Mouse (Mus musculus) forebrain, postnatal 0 days (tissue): ENCODE measurements around the gene Trim3. TPM values are rescaled to one million over a fixed set of nuclear protein-coding genes. Genes with fewer than 3 reads are reported as not detected.

Experiments
- ATAC-seq: fragments of 200-750 bp; cut with Nextera tagmentation; 2 replicates; pipeline ENCODE4 v1.8.0; 2017; ENCODE audit warnings: mild to moderate bottlenecking, moderate library complexity
- DNase-seq: peaks from one replicate; pipeline ENCODE4 v3.0.0-alpha.2; 2015
- H3K27ac ChIP-seq: fragments of 300-500 bp; sonication (generic); 2 replicates; pipeline ENCODE4 v1.5.1; 2014; ENCODE audit warnings: low read depth, mild to moderate bottlenecking, antibody characterized with exemption, low read length, moderate library complexity, mixed read lengths
- H3K27me3 ChIP-seq: fragments of 300-500 bp; sonication (generic); 2 replicates; pipeline ENCODE4 v1.6.1; 2014; ENCODE audit warnings: mild to moderate bottlenecking, low read length, mixed read lengths; ENCODE audit not compliant: insufficient read depth
- H3K36me3 ChIP-seq: fragments of 300-500 bp; sonication (generic); 2 replicates; pipeline ENCODE4 v1.6.1; 2014; ENCODE audit warnings: mild to moderate bottlenecking, moderate library complexity; ENCODE audit not compliant: insufficient read depth
- H3K4me1 ChIP-seq: fragments of 300-500 bp; sonication (generic); 2 replicates; pipeline ENCODE4 v1.6.1; 2014; ENCODE audit warnings: antibody characterized with exemption; ENCODE audit not compliant: insufficient read depth
- H3K4me2 ChIP-seq: fragments of 300-500 bp; sonication (generic); 2 replicates; pipeline ENCODE4 v1.6.1; 2014; ENCODE audit warnings: low read depth, mild to moderate bottlenecking, moderate library complexity
- H3K4me3 ChIP-seq: fragments of 300-500 bp; sonication (generic); 2 replicates; pipeline ENCODE4 v1.5.1; 2014; ENCODE audit warnings: low read depth, low read length, mixed read lengths
- H3K9ac ChIP-seq: fragments of 300-500 bp; sonication (generic); 2 replicates; pipeline ENCODE4 v1.6.1; 2014; ENCODE audit warnings: mild to moderate bottlenecking
- H3K9me3 ChIP-seq: fragments of 300-500 bp; sonication (generic); 2 replicates; pipeline ENCODE4 v1.6.1; 2016; ENCODE audit warnings: low read length
- CTCF ChIP-seq: sonication (generic); IDR thresholded peaks from 2 replicates; pipeline ENCODE4 v1.5.1; 2016; ENCODE audit warnings: antibody characterized with exemption, control low read depth, low read depth
- WGBS: fragments of 180-500 bp; shearing (Covaris S2); extraction: QIAGEN DNeasy Blood & Tissue Kit; methylation state at CpG from one replicate; pipeline ENCODE4 v1.1.7; 2014; 5-methylcytosine and 5-hydroxymethylcytosine counted together
- polyA plus RNA-seq: library from polyadenylated mRNA; unstranded; fragments of >200 nt; fragmentation: Nextera tagmentation; extraction: Ambion mirVana; gene quantifications from 2 replicates; pipeline ENCODE4 v1.2.1, GENCODE M21; 2015
- total RNA-seq: library from RNA; depleted of rRNA; stranded (reverse); fragments of >200 nt; gene quantifications from 2 replicates; pipeline ENCODE4 v1.2.3, GENCODE M21; 2014

Trim3 gene
- total and polyA plus RNA-seq, 2 experiments from 2014 or later: 93.0 to 160 TPM

DNA sequence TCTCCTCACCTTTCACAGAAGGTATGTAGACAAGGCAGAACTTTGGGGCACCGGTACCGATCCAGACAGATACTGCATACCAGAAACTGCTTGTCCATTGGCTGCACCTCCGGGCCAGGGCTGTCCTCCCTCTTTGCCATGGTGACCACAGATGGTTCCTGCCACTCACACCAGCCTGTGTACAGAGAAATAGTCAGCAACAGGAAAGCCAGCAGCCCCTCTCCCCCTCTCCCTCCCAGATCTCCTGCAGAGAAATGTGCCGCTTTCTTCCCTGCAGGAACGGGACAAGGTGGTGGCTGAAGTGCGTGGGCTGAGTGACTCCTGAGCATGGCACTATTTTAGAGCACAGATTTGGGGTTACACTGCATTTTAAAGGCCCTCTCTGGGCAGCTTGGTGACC is 8.0 kb downstream of the Trim3 start:
- no peak for ATAC-seq
- 79% methylated on average over 6 of the region's 6 CpGs for WGBS
- no peak for TF ChIP-seq CTCF
- Histone ChIP-seq H3K27ac (no peak overlapping the region), H3K36me3 (peaks cover 48% of the 10 kb centered on the region), H3K9me3 (no peaks in the 10 kb centered on the region), H3K27me3 (no peaks in the 10 kb centered on the region), H3K4me2 (no peak overlapping the region), H3K9ac (no peak overlapping the region), H3K4me1 (no peaks in the 10 kb centered on the region; the same call in 1 of the 2 replicates), H3K4me3 (no peak overlapping the region)
- DNase-seq: no peak

GRCm38 (mm10) chr7:105621646-105622292 is 11.6 kb downstream of the Trim3 start:
- peaks cover 84% of the 10 kb centered on the region for H3K36me3 ChIP-seq

GRCm38 (mm10) chr7:105621053-105621452 is 12.3 kb downstream of the Trim3 start:
- no peaks in the 10 kb centered on the region for H3K9me3 ChIP-seq
- no peak overlapping the region for H3K9ac ChIP-seq
- no peak overlapping the region for H3K27ac ChIP-seq
- no peaks in the 10 kb centered on the region for H3K4me1 ChIP-seq
- ATAC-seq (no peak), DNase-seq (no peak)
- TF ChIP-seq CTCF: no peak
- no peaks in the 10 kb centered on the region for H3K27me3 ChIP-seq
- H3K4me2 ChIP-seq: no peak overlapping the region
- 90% methylated on average over 4 of the region's 4 CpGs for WGBS
- H3K36me3 ChIP-seq: peaks cover 91% of the 10 kb centered on the region
- no peak overlapping the region for H3K4me3 ChIP-seq

More at GRCm38 (mm10) chr7:105621646-105622292, 11.6 kb downstream of the Trim3 start:
- Histone ChIP-seq H3K4me3 (no peak overlapping the region), H3K4me2 (no peak overlapping the region), H3K27me3 (no peaks in the 10 kb centered on the region), H3K4me1 (no peaks in the 10 kb centered on the region), H3K9me3 (no peaks in the 10 kb centered on the region), H3K9ac (no peak overlapping the region), H3K27ac (no peak overlapping the region)
- 84% methylated on average over 8 of the region's 8 CpGs for WGBS
- ATAC-seq (no peak), DNase-seq (no peak)
- TF ChIP-seq CTCF: no peak

GRCm38 (mm10) chr7:105619701-105620100 is 13.7 kb downstream of the Trim3 start:
- Histone ChIP-seq H3K4me1 (no peaks in the 10 kb centered on the region), H3K4me3 (no peak overlapping the region), H3K4me2 (no peak overlapping the region), H3K27ac (no peak overlapping the region), H3K27me3 (no peaks in the 10 kb centered on the region), H3K36me3 (peaks cover 97% of the 10 kb centered on the region), H3K9ac (no peak overlapping the region), H3K9me3 (no peaks in the 10 kb centered on the region)
- no peak for ATAC-seq
- no peak for TF ChIP-seq CTCF
- DNase-seq: no peak
- 70% methylated on average over 3 of the region's 3 CpGs for WGBS

DNA sequence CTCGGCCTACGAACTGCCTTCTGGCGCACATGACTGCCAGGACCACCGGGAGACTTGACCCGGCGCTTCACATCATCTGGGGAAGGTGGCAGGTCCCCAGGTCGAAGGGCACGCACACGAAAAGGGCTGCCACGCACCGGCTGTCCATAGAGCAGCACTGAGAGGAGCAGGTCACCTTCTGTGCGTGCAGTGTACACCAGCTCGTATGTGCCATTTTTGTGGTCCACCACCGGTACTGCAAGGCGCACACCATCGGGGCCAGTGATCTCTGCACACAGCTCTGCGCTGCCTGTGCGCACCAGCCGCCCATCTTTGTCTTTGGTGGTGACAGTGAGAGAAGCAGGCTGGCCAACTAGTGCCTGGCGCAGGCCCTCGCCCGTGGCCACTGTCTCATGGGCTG is 15.6 kb downstream of the Trim3 start:
- H3K27me3 ChIP-seq: no peaks in the 10 kb centered on the region
- no peak overlapping the region for H3K4me3 ChIP-seq
- no peaks in the 10 kb centered on the region for H3K4me1 ChIP-seq
- 96% methylated on average over 22 of the region's 22 CpGs for WGBS
- TF ChIP-seq CTCF: no peak
- H3K9ac ChIP-seq: no peak overlapping the region
- H3K9me3 ChIP-seq: no peaks in the 10 kb centered on the region
- H3K4me2 ChIP-seq: no peak overlapping the region
- H3K27ac ChIP-seq: no peak overlapping the region
- peaks cover 96% of the 10 kb centered on the region for H3K36me3 ChIP-seq
- ATAC-seq (no peak), DNase-seq (no peak)

DNA sequence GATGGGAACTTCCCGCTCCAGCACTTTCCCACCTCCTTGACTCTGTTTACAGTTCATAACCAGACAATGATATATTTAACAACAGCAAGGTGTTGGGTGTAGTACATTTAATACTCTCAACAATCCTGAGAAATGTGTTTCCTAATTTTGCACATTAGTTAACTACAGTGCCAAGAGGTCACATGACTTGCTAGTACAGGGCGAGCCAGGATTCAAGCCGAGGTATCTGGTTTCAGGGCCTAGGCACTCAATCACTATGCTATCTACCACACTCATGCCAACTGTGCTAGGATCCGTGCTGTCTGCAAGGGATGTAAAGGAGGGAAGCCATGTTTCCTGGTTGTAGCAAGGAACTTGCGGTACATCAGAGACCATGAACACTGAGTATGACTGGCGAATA is 16.8 kb downstream of the Trim3 start:
- DNase-seq (no peak), ATAC-seq (no peak)
- Histone ChIP-seq H3K27me3 (no peaks in the 10 kb centered on the region), H3K4me1 (no peaks in the 10 kb centered on the region), H3K4me2 (no peak overlapping the region), H3K4me3 (no peak overlapping the region), H3K9ac (no peak overlapping the region), H3K36me3 (peaks cover 98% of the 10 kb centered on the region), H3K27ac (no peak overlapping the region), H3K9me3 (no peaks in the 10 kb centered on the region)
- 91% methylated on average over 6 of the region's 6 CpGs for WGBS
- TF ChIP-seq CTCF: no peak

GRCm38 (mm10) chr7:105615720-105616119 is 17.7 kb downstream of the Trim3 start:
- Histone ChIP-seq H3K27me3 (no peaks in the 10 kb centered on the region), H3K27ac (no peak overlapping the region), H3K4me2 (no peak overlapping the region), H3K9me3 (no peaks in the 10 kb centered on the region), H3K4me3 (no peak overlapping the region), H3K9ac (no peak overlapping the region), H3K36me3 (peaks cover 98% of the 10 kb centered on the region), H3K4me1 (no peaks in the 10 kb centered on the region)
- ATAC-seq: no peak
- 82% methylated on average over 1 of the region's 1 CpGs for WGBS
- TF ChIP-seq CTCF: no peak
- DNase-seq: no peak

DNA sequence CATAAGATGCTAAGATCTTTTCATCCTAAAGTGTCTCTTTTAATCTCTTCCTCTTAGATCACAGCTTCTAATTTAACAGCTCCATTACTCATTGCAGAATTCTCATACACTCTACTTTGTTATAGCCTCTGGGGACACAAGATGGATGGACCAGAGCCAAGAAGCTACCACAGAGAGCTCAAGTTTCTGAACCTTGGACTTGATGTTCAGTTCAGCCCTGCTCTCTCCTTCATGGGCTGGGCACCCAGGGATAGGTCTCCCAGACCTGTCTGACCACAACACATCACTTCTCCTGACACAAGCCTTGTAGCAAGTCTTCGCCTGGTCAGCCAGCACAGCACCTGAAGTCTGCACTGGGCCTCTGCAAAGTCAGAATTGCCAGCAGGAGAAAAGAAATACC is 19.0 kb downstream of the Trim3 start:
- WGBS: 93% methylated on average over 1 of the region's 1 CpGs
- Histone ChIP-seq H3K9ac (no peak overlapping the region), H3K4me2 (no peak overlapping the region), H3K36me3 (peaks cover 97% of the 10 kb centered on the region), H3K4me3 (no peak overlapping the region), H3K9me3 (no peaks in the 10 kb centered on the region), H3K27ac (no peak overlapping the region), H3K27me3 (no peaks in the 10 kb centered on the region), H3K4me1 (no peaks in the 10 kb centered on the region)
- no peak for ATAC-seq
- no peak for DNase-seq
- TF ChIP-seq CTCF: no peak
